ENCODE assay signal across 21 mouse cellular contexts in the genomic region with DNA sequence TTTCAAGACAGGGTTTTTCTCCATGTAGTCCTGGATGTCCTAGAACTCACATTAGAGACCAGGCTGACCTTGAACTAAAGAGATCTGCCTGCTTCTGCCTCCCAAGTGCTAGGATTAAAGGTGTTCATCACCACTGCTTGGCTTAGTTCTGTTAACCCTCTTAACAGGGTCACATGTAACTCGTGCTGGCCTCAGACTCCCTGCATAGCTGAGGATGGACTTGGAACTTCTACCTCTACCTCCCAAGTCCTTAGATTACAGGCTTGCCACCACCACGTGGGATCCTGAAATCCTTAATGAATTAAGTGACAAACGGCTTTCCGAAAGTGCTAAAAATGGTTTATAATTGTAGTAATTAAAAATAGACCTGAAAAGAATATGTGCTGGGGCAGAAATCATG. TPM values are rescaled to one million over a fixed set of nuclear protein-coding genes. Genes with fewer than 3 reads are reported as not detected.
DNase-seq lines count a peak whose midpoint lies in the region; ATAC-seq and TF ChIP-seq lines count a peak whose summit lies in the region.
"Had no signal": no experiment of that assay in that cellular context is flagged by ENCODE, and none has a peak within 500 bp of the region (broad histone marks: within the 10 kb centered on the region; RNA-seq: fewer than 3 reads in every experiment).

No protein-coding gene starts in this region.

- no peak for TF ChIP-seq CTCF in cerebellum, adult 2 months (IDR thresholded peaks at IDR 0.05; ENCODE audit: borderline replicate concordance, insufficient read depth, low read depth, low read length)

- no peaks in the 10 kb centered on the region for H3K27me3 ChIP-seq in heart, embryonic 15.5 days
- no peaks in the 10 kb centered on the region for H3K27me3 ChIP-seq in kidney, embryonic 16.5 days (ENCODE audit: insufficient read depth, low read length)
- H3K27me3 ChIP-seq in cerebellum, adult 2 months (ENCODE audit: control insufficient read depth, insufficient read depth, low read length), result no peaks in the 10 kb centered on the region
- H3K27me3 ChIP-seq: forebrain, embryonic 13.5 days; hindbrain, embryonic 12.5 days; hindbrain, embryonic 15.5 days had no signal

- H3K9ac ChIP-seq in heart, embryonic 15.5 days, result no peak overlapping the region
- H3K9ac ChIP-seq in kidney, embryonic 16.5 days (replicated peaks; ENCODE audit: low read length), result no peak overlapping the region
- H3K9ac ChIP-seq: forebrain, embryonic 13.5 days; hindbrain, embryonic 12.5 days; hindbrain, embryonic 15.5 days had no signal

- intact Hi-C loops in heart, postnatal 36 days (cut with DNase I), result no loop called here

- H3K4me1 ChIP-seq in heart, embryonic 15.5 days (replicated peaks), result peaks cover 4% of the 10 kb centered on the region; the same call in 1 of the 2 replicates
- 0 out of 2 replicates have a peak, but pooled peaks cover 3% of the 10 kb centered on the region for H3K4me1 ChIP-seq in kidney, embryonic 16.5 days (ENCODE audit: insufficient read depth, low read length)
- no peaks in the 10 kb centered on the region for H3K4me1 ChIP-seq in cerebellum, adult 2 months (ENCODE audit: control insufficient read depth, insufficient read depth, low read length)
- H3K4me1 ChIP-seq: forebrain, embryonic 10.5 days; forebrain, embryonic 13.5 days; hindbrain, embryonic 12.5 days; hindbrain, embryonic 15.5 days had no signal

- ATAC-seq in heart, embryonic 15.5 days (replicated peaks; ENCODE audit: insufficient number of reproducible peaks, insufficient read depth, low FRiP score, low read depth), result no peak
- ATAC-seq in kidney, embryonic 16.5 days (ENCODE audit: low FRiP score, low TSS enrichment), result no peak
- ATAC-seq: forebrain, embryonic 13.5 days; forebrain, embryonic 16.5 days; intestine, postnatal 0 days had no signal

- H3K4me3 ChIP-seq in heart, embryonic 15.5 days, result no peak overlapping the region
- H3K4me3 ChIP-seq in kidney, embryonic 16.5 days (ENCODE audit: low read length), result no peak overlapping the region
- H3K4me3 ChIP-seq in cerebellum, adult 2 months (replicated peaks; ENCODE audit: insufficient read depth, low read depth, low read length), result no peak overlapping the region
- H3K4me3 ChIP-seq: forebrain, embryonic 10.5 days; forebrain, embryonic 13.5 days; hindbrain, embryonic 12.5 days; hindbrain, embryonic 15.5 days had no signal

- no peak overlapping the region for H3K4me2 ChIP-seq in heart, embryonic 15.5 days
- no peak overlapping the region for H3K4me2 ChIP-seq in kidney, embryonic 16.5 days (replicated peaks; ENCODE audit: low read depth, low read length)
- H3K4me2 ChIP-seq: forebrain, embryonic 13.5 days; heart, embryonic 11.5 days; hindbrain, embryonic 12.5 days; hindbrain, embryonic 15.5 days had no signal

- WGBS in heart, embryonic 15.5 days, result 82% methylated on average over 4 of the region's 4 CpGs
- 71% methylated on average over 4 of the region's 4 CpGs for WGBS in kidney, embryonic 16.5 days
- 82% methylated on average over 4 of the region's 4 CpGs for WGBS in cerebellum, adult 2 months

- no peak for DNase-seq in heart, postnatal 36 days
- DNase-seq in kidney, adult 11 months, result peak; percentile 30
- peak; percentile 60 for DNase-seq in kidney, adult 9 months
- no peak for DNase-seq in kidney, postnatal 10 days
- no peak for DNase-seq in cerebellum, adult 2 months
- DNase-seq: adrenal gland, adult 2 months; adrenal gland, postnatal 14 days; cerebellum, adult 11-12 months; cerebellum, adult 9-10 months; cerebellum, postnatal 14 days; gastrocnemius, postnatal 14 days; heart, postnatal 10 days had no signal

- H3K27ac ChIP-seq in heart, embryonic 15.5 days, result peak overlapping the region; percentile 36; the same call in 1 of the 2 replicates
- no peak overlapping the region; the same call in 1 of the 2 replicates for H3K27ac ChIP-seq in kidney, embryonic 16.5 days (ENCODE audit: low read length)
- H3K27ac ChIP-seq in cerebellum, adult 2 months (ENCODE audit: insufficient read depth, low read length), result no peak overlapping the region
- H3K27ac ChIP-seq: forebrain, embryonic 10.5 days; forebrain, embryonic 13.5 days; hindbrain, embryonic 12.5 days; hindbrain, embryonic 15.5 days had no signal

- no peak for TF ChIP-seq POLR2A in cerebellum, adult 2 months (IDR thresholded peaks at IDR 0.05; ENCODE audit: borderline replicate concordance, insufficient read depth, low read length)

- H3K36me3 ChIP-seq in heart, embryonic 15.5 days, result peaks cover 28% of the 10 kb centered on the region
- peaks cover 5% of the 10 kb centered on the region; the same call in 1 of the 2 replicates for H3K36me3 ChIP-seq in kidney, embryonic 16.5 days (ENCODE audit: insufficient read depth, low read length)
- H3K36me3 ChIP-seq: hindbrain, embryonic 12.5 days; hindbrain, embryonic 15.5 days had no signal

- H3K9me3 ChIP-seq in heart, embryonic 15.5 days (replicated peaks), result no peaks in the 10 kb centered on the region
- H3K9me3 ChIP-seq in kidney, embryonic 16.5 days (ENCODE audit: low read length), result no peaks in the 10 kb centered on the region
- H3K9me3 ChIP-seq: forebrain, embryonic 10.5 days; forebrain, embryonic 13.5 days; hindbrain, embryonic 12.5 days; hindbrain, embryonic 15.5 days had no signal

RNA-seq across cellular contexts. Expression of gene Arhgap29, which starts 29.0 kb away (rescaled TPM):
- 45.3 and 48.1 TPM in 2 replicates for polyA plus RNA-seq in heart, embryonic 15.5 days (2015; fragmentation: Nextera tagmentation; extraction: Ambion mirVana)
- 10 to 100 TPM; 53.9 to 54.3 TPM for total RNA-seq in heart, postnatal 36 days (2021)
- polyA plus RNA-seq in kidney, embryonic 16.5 days (2015; fragmentation: Nextera tagmentation; extraction: Ambion mirVana), result 46.2 and 48.8 TPM in 2 replicates
- 9.1 and 10.8 TPM in 2 replicates for polyA plus RNA-seq in cerebellum, adult 2 months (2012; rRNA removed)

Comparison
In these comparisons a context has a peak if more than half of its experiments do, and no peak if none do; other contexts are left out.
1. DNase-seq: peak in kidney, adult 11 months (single experiment) and kidney, adult 9 months (single experiment); none in heart, postnatal 36 days (0 of 2), kidney, postnatal 10 days (single experiment) and cerebellum, adult 2 months (0 of 2).